Mouse (Mus musculus): Measurements from ENCODE around the gene Gm17087.

Gene Gm17087

GRCm38 (mm10) chr17:8541974-8542538 lies 24.7 kb downstream of the Gm17087 start:
- DNase-seq (ENCODE audit: low spot score) = no peak

- no peak for DNase-seq (ENCODE audit: low spot score)
Measured at GRCm38 (mm10) chr17:8538102-8538501, 28.6 kb downstream of the Gm17087 start.

GRCm38 (mm10) chr17:8536522-8536921 lies 30.2 kb downstream of the Gm17087 start:
- DNase-seq (ENCODE audit: low spot score) = no peak

GRCm38 (mm10) chr17:8533828-8534227 lies 32.9 kb downstream of the Gm17087 start:
- DNase-seq (ENCODE audit: low spot score) = no peak

- DNase-seq (ENCODE audit: low spot score) = no peak
Measured at GRCm38 (mm10) chr17:8532609-8533008, 34.1 kb downstream of the Gm17087 start.

GRCm38 (mm10) chr17:8528641-8529040 lies 38.1 kb downstream of the Gm17087 start:
- DNase-seq (ENCODE audit: low spot score) = no peak

GRCm38 (mm10) chr17:8526815-8527261 lies 39.9 kb downstream of the Gm17087 start:
- DNase-seq (ENCODE audit: low spot score) = no peak

GRCm38 (mm10) chr17:8525971-8526740 lies 40.6 kb downstream of the Gm17087 start:
- no peak for DNase-seq (ENCODE audit: low spot score)

- no peak for DNase-seq (ENCODE audit: low spot score)
Measured at GRCm38 (mm10) chr17:8525225-8525721, 41.5 kb downstream of the Gm17087 start, which contains the start of gene Pde10a. TSS of gene Pde10a (plus strand) at chr17:8525372.

GRCm38 (mm10) chr17:8524387-8525165 lies 42.2 kb downstream of the Gm17087 start:
- peak; percentile 37 for DNase-seq (ENCODE audit: low spot score)

- DNase-seq (ENCODE audit: low spot score) = no peak
Measured at GRCm38 (mm10) chr17:8523986-8524385, 42.8 kb downstream of the Gm17087 start.

GRCm38 (mm10) chr17:8516006-8516405 lies 50.7 kb downstream of the Gm17087 start:
- no peak for DNase-seq (ENCODE audit: low spot score)
